In genomic region chr11:102393719-102394420, GRCm38 (mm10) we compare ENCODE assay signal across 8 mouse cellular contexts. TPM values are rescaled to one million over a fixed set of nuclear protein-coding genes. Genes with fewer than 3 reads are reported as not detected.
A peak's percentile ranks its signal among the peaks of the same experiment; 100 is the strongest.
DNase-seq lines count a peak whose midpoint lies in the region; ATAC-seq and TF ChIP-seq lines count a peak whose summit lies in the region.

No protein-coding gene starts in this region.

- peaks cover 19% of the 10 kb centered on the region for H3K4me1 ChIP-seq in heart, postnatal 0 days (ENCODE audit: control insufficient read depth, insufficient read depth)
- H3K4me1 ChIP-seq in ES-Bruce4 (ENCODE audit: control insufficient read depth, insufficient read depth, low read length), result peaks cover 5% of the 10 kb centered on the region
- H3K4me1 ChIP-seq in midbrain, embryonic 10.5 days, result peaks cover 57% of the 10 kb centered on the region

- no peak for TF ChIP-seq POLR2A in ES-Bruce4 (IDR thresholded peaks at IDR 0.05; ENCODE audit: insufficient read depth, low read length)

- ATAC-seq in heart, postnatal 0 days (ENCODE audit: insufficient read depth, low read depth), result no peak
- no peak for ATAC-seq in activated CD4-positive, CD25-positive, alpha-beta regulatory T cell, adult 4 months

- no peak for TF ChIP-seq EP300 in heart, postnatal 0 days (IDR thresholded peaks at IDR 0.05; ENCODE audit: low read depth)
- no peak for TF ChIP-seq EP300 in ES-Bruce4 (IDR thresholded peaks at IDR 0.05; ENCODE audit: insufficient read depth, low read depth, low read length)

- peaks cover 32% of the 10 kb centered on the region for H3K27me3 ChIP-seq in heart, postnatal 0 days (ENCODE audit: control insufficient read depth, insufficient read depth, low read length)
- no peaks in the 10 kb centered on the region for H3K27me3 ChIP-seq in ES-Bruce4 (ENCODE audit: control insufficient read depth, insufficient read depth, low read length, poor library complexity, severe bottlenecking)
- peaks cover 41% of the 10 kb centered on the region for H3K27me3 ChIP-seq in midbrain, embryonic 10.5 days (ENCODE audit: low read depth, poor library complexity, severe bottlenecking)

- H3K4me2 ChIP-seq in heart, postnatal 0 days (ENCODE audit: low read depth, low read length), result peak overlapping the region; percentile 70

- intact Hi-C loops in heart, postnatal 36 days (cut with DNase I), result no loop called here

- H3K9me3 ChIP-seq in heart, postnatal 0 days (replicated peaks; ENCODE audit: control insufficient read depth, low read length), result no peaks in the 10 kb centered on the region
- no peaks in the 10 kb centered on the region for H3K9me3 ChIP-seq in ES-Bruce4 (replicated peaks; ENCODE audit: control insufficient read depth, insufficient read depth, low read length, poor library complexity, severe bottlenecking)
- H3K9me3 ChIP-seq in midbrain, embryonic 10.5 days (replicated peaks), result no peaks in the 10 kb centered on the region

- no peak overlapping the region for H3K9ac ChIP-seq in heart, postnatal 0 days (replicated peaks; ENCODE audit: low read depth, low read length)
- H3K9ac ChIP-seq in ES-Bruce4 (ENCODE audit: low read depth, poor library complexity, severe bottlenecking), result peak overlapping the region; percentile 25

- no peak for TF ChIP-seq CTCF in heart, postnatal 0 days (IDR thresholded peaks at IDR 0.05; ENCODE audit: low read depth)
- no peak for TF ChIP-seq CTCF in ES-Bruce4 (IDR thresholded peaks at IDR 0.05; ENCODE audit: low read depth, low read length)

- peak overlapping the region; percentile 36 for H3K4me3 ChIP-seq in heart, postnatal 0 days (ENCODE audit: low read depth, low read length)
- peak overlapping the region; percentile 47 for H3K4me3 ChIP-seq in ES-Bruce4 (ENCODE audit: low read depth, low read length)
- H3K4me3 ChIP-seq in midbrain, embryonic 10.5 days, result peak overlapping the region; percentile 74

- no peaks in the 10 kb centered on the region for H3K36me3 ChIP-seq in heart, postnatal 0 days (replicated peaks; ENCODE audit: control insufficient read depth, insufficient read depth, low read length)
- H3K36me3 ChIP-seq in ES-Bruce4 (ENCODE audit: control insufficient read depth, insufficient read depth, low read length, poor library complexity, severe bottlenecking), result no peaks in the 10 kb centered on the region
- H3K36me3 ChIP-seq in midbrain, embryonic 10.5 days, result peaks cover 9% of the 10 kb centered on the region; the same call in 1 of the 2 replicates

- no peak for DNase-seq in heart, postnatal 0 days (ENCODE audit: low spot score)
- no peak for DNase-seq in heart, postnatal 36 days
- peak; percentile 72 to 77 for DNase-seq in cerebellum, postnatal 25 days
- peak; percentile 37 for DNase-seq in induced T-regulatory cell, adult 2 months (ENCODE audit: low read depth)
- no peak for DNase-seq in midbrain, embryonic 10.5 days (ENCODE audit: low spot score)
- no peak for DNase-seq in natural killer cell, adult 2 months (ENCODE audit: low spot score in 2 of 2)

- no peak overlapping the region for H3K27ac ChIP-seq in heart, postnatal 0 days (ENCODE audit: low read depth)
- no peak overlapping the region for H3K27ac ChIP-seq in ES-Bruce4 (ENCODE audit: insufficient read depth, low read length)
- H3K27ac ChIP-seq in midbrain, embryonic 10.5 days (replicated peaks), result peak overlapping the region; percentile 89

- 7% methylated on average over 17 of the region's 17 CpGs for WGBS in heart, postnatal 0 days
- WGBS in midbrain, embryonic 10.5 days, result 9% methylated on average over 17 of the region's 17 CpGs

RNA-seq across cellular contexts. Expression of gene Rundc3a, which starts 0.7 kb away (rescaled TPM):
- total RNA-seq in heart, postnatal 0 days (2014; rRNA removed; ENCODE audit: low replicate concordance), result 12.5 TPM in 1 of 2 replicates, not detected in the other
- 0.74 and 0.92 TPM in 2 replicates for polyA plus RNA-seq in heart, postnatal 0 days (2015; fragmentation: Nextera tagmentation; extraction: Ambion mirVana)
- total RNA-seq in heart, postnatal 36 days (2021), result under 1 TPM in 1 of 2 experiments, not detected in 1; 0.19 TPM
- 7.0 and 9.5 TPM in 2 replicates for polyA plus RNA-seq in ES-Bruce4 (2011; ENCODE audit: insufficient read depth, insufficient read length, low read depth, missing spikeins)
- 21.5 and 40.7 TPM in 2 replicates for polyA plus RNA-seq in midbrain, embryonic 10.5 days (2016; fragmentation: Nextera tagmentation; extraction: Ambion mirVana)
- polyA plus RNA-seq in activated CD4-positive, CD25-positive, alpha-beta regulatory T cell, adult 4 months (2017; shearing (Covaris generic)), result 1 to 10 TPM; 2.4 TPM

RNA-seq across cellular contexts. Expression of gene Slc25a39, which starts 13.9 kb away (rescaled TPM):
- 281 and 322 TPM in 2 replicates for total RNA-seq in heart, postnatal 0 days (2014; rRNA removed; ENCODE audit: low replicate concordance)
- 267 and 269 TPM in 2 replicates for polyA plus RNA-seq in heart, postnatal 0 days (2015; fragmentation: Nextera tagmentation; extraction: Ambion mirVana)
- total RNA-seq in heart, postnatal 36 days (2021), result 100 to 1,000 TPM; 174 to 183 TPM
- polyA plus RNA-seq in ES-Bruce4 (2011; ENCODE audit: insufficient read depth, insufficient read length, low read depth, missing spikeins), result 284 and 342 TPM in 2 replicates
- polyA plus RNA-seq in midbrain, embryonic 10.5 days (2016; fragmentation: Nextera tagmentation; extraction: Ambion mirVana), result 234 and 249 TPM in 2 replicates
- 10 to 100 TPM; 50.9 to 65.4 TPM for polyA plus RNA-seq in activated CD4-positive, CD25-positive, alpha-beta regulatory T cell, adult 4 months (2017; shearing (Covaris generic))

RNA-seq across cellular contexts. Expression of gene Slc4a1, which starts 27.9 kb away (rescaled TPM):
- total RNA-seq in heart, postnatal 0 days (2014; rRNA removed; ENCODE audit: low replicate concordance), result 1.9 and 7.5 TPM in 2 replicates
- 1.3 and 3.1 TPM in 2 replicates for polyA plus RNA-seq in heart, postnatal 0 days (2015; fragmentation: Nextera tagmentation; extraction: Ambion mirVana)
- 1 to 10 TPM; 2.1 to 7.8 TPM for total RNA-seq in heart, postnatal 36 days (2021)
- 0.48 and 0.53 TPM in 2 replicates for polyA plus RNA-seq in ES-Bruce4 (2011; ENCODE audit: insufficient read depth, insufficient read length, low read depth, missing spikeins)
- polyA plus RNA-seq in midbrain, embryonic 10.5 days (2016; fragmentation: Nextera tagmentation; extraction: Ambion mirVana), result 33.8 and 33.9 TPM in 2 replicates
- 1 to 10 TPM in 1 of 2 experiments, not detected in 1; 2.9 TPM for polyA plus RNA-seq in activated CD4-positive, CD25-positive, alpha-beta regulatory T cell, adult 4 months (2017; shearing (Covaris generic))

RNA-seq across cellular contexts. Expression of gene Grn, which starts 36.2 kb away (rescaled TPM):
- total RNA-seq in heart, postnatal 0 days (2014; rRNA removed; ENCODE audit: low replicate concordance), result 134 and 162 TPM in 2 replicates
- polyA plus RNA-seq in heart, postnatal 0 days (2015; fragmentation: Nextera tagmentation; extraction: Ambion mirVana), result 174 and 176 TPM in 2 replicates
- total RNA-seq in heart, postnatal 36 days (2021), result 100 to 1,000 TPM; 113 to 122 TPM
- polyA plus RNA-seq in ES-Bruce4 (2011; ENCODE audit: insufficient read depth, insufficient read length, low read depth, missing spikeins), result 68.4 and 88.3 TPM in 2 replicates
- polyA plus RNA-seq in midbrain, embryonic 10.5 days (2016; fragmentation: Nextera tagmentation; extraction: Ambion mirVana), result 63.5 and 77.1 TPM in 2 replicates
- 10 to 100 TPM; 23.7 to 30.3 TPM for polyA plus RNA-seq in activated CD4-positive, CD25-positive, alpha-beta regulatory T cell, adult 4 months (2017; shearing (Covaris generic))

RNA-seq across cellular contexts. Expression of gene Fam171a2, which starts 53.6 kb away (rescaled TPM):
- 40.8 and 58.6 TPM in 2 replicates for total RNA-seq in heart, postnatal 0 days (2014; rRNA removed; ENCODE audit: low replicate concordance)
- polyA plus RNA-seq in heart, postnatal 0 days (2015; fragmentation: Nextera tagmentation; extraction: Ambion mirVana), result 1.7 and 1.8 TPM in 2 replicates
- 1 to 10 TPM; 4.3 to 5.2 TPM for total RNA-seq in heart, postnatal 36 days (2021)
- 4.4 and 5.4 TPM in 2 replicates for polyA plus RNA-seq in ES-Bruce4 (2011; ENCODE audit: insufficient read depth, insufficient read length, low read depth, missing spikeins)
- polyA plus RNA-seq in midbrain, embryonic 10.5 days (2016; fragmentation: Nextera tagmentation; extraction: Ambion mirVana), result 3.0 and 4.0 TPM in 2 replicates
- not detected for polyA plus RNA-seq in activated CD4-positive, CD25-positive, alpha-beta regulatory T cell, adult 4 months (2017; shearing (Covaris generic))

Comparison
In these comparisons a context has a peak if more than half of its experiments do, and no peak if none do; other contexts are left out.
1. DNase-seq: peak in cerebellum, postnatal 25 days (2 of 2) and induced T-regulatory cell, adult 2 months (single experiment); none in heart, postnatal 0 days (single experiment), heart, postnatal 36 days (0 of 2), midbrain, embryonic 10.5 days (single experiment) and natural killer cell, adult 2 months (0 of 2).
2. Peak in every context shown above with its lines, with median percentiles within 50 percentile points of each other: H3K4me3 ChIP-seq.